Mouse (Mus musculus): ENCODE measurements around the gene Dpf3.

The Dpf3 gene

GRCm38 (mm10) chr12:83411721-83412521, 75.6 kb downstream of the Dpf3 start:
- no peak for DNase-seq (ENCODE audit: low read depth)

- DNase-seq (ENCODE audit: low read depth), result no peak
Measured at GRCm38 (mm10) chr12:83411032-83411431, 76.5 kb downstream of the Dpf3 start.

GRCm38 (mm10) chr12:83405374-83406125, 82.0 kb downstream of the Dpf3 start:
- no peak for DNase-seq (ENCODE audit: low read depth)

GRCm38 (mm10) chr12:83402270-83402669, 85.2 kb downstream of the Dpf3 start:
- no peak for DNase-seq (ENCODE audit: low read depth)

GRCm38 (mm10) chr12:83392011-83392410, 95.5 kb downstream of the Dpf3 start:
- DNase-seq (ENCODE audit: low read depth), result no peak

- no peak for DNase-seq (ENCODE audit: low read depth)
Measured at GRCm38 (mm10) chr12:83387554-83387953, 100.0 kb downstream of the Dpf3 start.

- DNase-seq (ENCODE audit: low read depth), result no peak
Measured at GRCm38 (mm10) chr12:83381072-83381471, 106.4 kb downstream of the Dpf3 start.

- no peak for DNase-seq (ENCODE audit: low read depth)
Measured at GRCm38 (mm10) chr12:83380016-83380415, 107.5 kb downstream of the Dpf3 start.

- no peak for DNase-seq (ENCODE audit: low read depth)
Measured at GRCm38 (mm10) chr12:83375015-83375831, 112.3 kb downstream of the Dpf3 start.

GRCm38 (mm10) chr12:83373081-83373480, 114.4 kb downstream of the Dpf3 start:
- no peak for DNase-seq (ENCODE audit: low read depth)

- no peak for DNase-seq (ENCODE audit: low read depth)
Measured at GRCm38 (mm10) chr12:83372290-83372689, 115.2 kb downstream of the Dpf3 start.

GRCm38 (mm10) chr12:83370221-83370620, 117.3 kb downstream of the Dpf3 start:
- no peak for DNase-seq (ENCODE audit: low read depth)

- no peak for DNase-seq (ENCODE audit: low read depth)
Measured at GRCm38 (mm10) chr12:83369416-83369815, 118.1 kb downstream of the Dpf3 start.

- DNase-seq (ENCODE audit: low read depth), result no peak
Measured at GRCm38 (mm10) chr12:83367486-83367885, 120.0 kb downstream of the Dpf3 start.

GRCm38 (mm10) chr12:83364771-83365170, 122.7 kb downstream of the Dpf3 start:
- no peak for DNase-seq (ENCODE audit: low read depth)

- DNase-seq (ENCODE audit: low read depth), result no peak
Measured at GRCm38 (mm10) chr12:83361801-83362200, 125.7 kb downstream of the Dpf3 start.

- DNase-seq (ENCODE audit: low read depth), result no peak
Measured at GRCm38 (mm10) chr12:83352640-83353039, 134.9 kb downstream of the Dpf3 start.

GRCm38 (mm10) chr12:83349736-83350135, 137.8 kb downstream of the Dpf3 start:
- no peak for DNase-seq (ENCODE audit: low read depth)

GRCm38 (mm10) chr12:83348246-83348645, 139.3 kb downstream of the Dpf3 start:
- no peak for DNase-seq (ENCODE audit: low read depth)

GRCm38 (mm10) chr12:83342875-83343185, 144.7 kb downstream of the Dpf3 start:
- DNase-seq (ENCODE audit: low read depth), result no peak

- no peak for DNase-seq (ENCODE audit: low read depth)
Measured at GRCm38 (mm10) chr12:83342035-83342874, 145.3 kb downstream of the Dpf3 start.

- no peak for DNase-seq (ENCODE audit: low read depth)
Measured at GRCm38 (mm10) chr12:83340960-83341359, 146.6 kb downstream of the Dpf3 start.

All from induced T-regulatory cell, adult 2 months (primary cell).